Mouse (Mus musculus) thymus, postnatal 0 days (tissue): ENCODE results near the gene Padi3. TPM values are rescaled to one million over a fixed set of nuclear protein-coding genes. Genes with fewer than 3 reads are reported as not detected.

Experiments used
- DNase-seq: peaks from one replicate; pipeline ENCODE4 v3.0.0-alpha.2; 2015; ENCODE audit warnings: low spot score
- polyA plus RNA-seq: library from polyadenylated mRNA; unstranded; fragments of >200 nt; fragmentation: Nextera tagmentation; extraction: Ambion mirVana; gene quantifications from 2 replicates; pipeline ENCODE4 v1.2.1, GENCODE M21; 2015

Padi3 gene
- polyA plus RNA-seq, 1 experiment from 2014 or later: 1.5 TPM

GRCm38 (mm10) chr4:140780507-140780906 lies 29.9 kb downstream of the Padi3 start:
- DNase-seq: no peak

- DNase-seq: no peak
These were observed 30.5 kb downstream of the Padi3 start for GRCm38 (mm10) chr4:140779803-140780397.

GRCm38 (mm10) chr4:140776623-140777022 lies 33.8 kb downstream of the Padi3 start:
- no peak for DNase-seq

GRCm38 (mm10) chr4:140775876-140776275 lies 34.6 kb downstream of the Padi3 start:
- DNase-seq: peak; percentile 70

GRCm38 (mm10) chr4:140774893-140775292 lies 35.6 kb downstream of the Padi3 start:
- peak; percentile 59 for DNase-seq

GRCm38 (mm10) chr4:140774025-140774800 lies 36.2 kb downstream of the Padi3 start, which contains the start of gene Padi4:
Padi4 (minus strand) TSS chr4:140774236.
- DNase-seq: no peak

GRCm38 (mm10) chr4:140771091-140771490 lies 39.4 kb downstream of the Padi3 start:
- no peak for DNase-seq

GRCm38 (mm10) chr4:140770433-140770832 lies 40.0 kb downstream of the Padi3 start:
- no peak for DNase-seq

GRCm38 (mm10) chr4:140768973-140769372 lies 41.5 kb downstream of the Padi3 start:
- DNase-seq: no peak

GRCm38 (mm10) chr4:140765936-140766335 lies 44.5 kb downstream of the Padi3 start:
- no peak for DNase-seq

GRCm38 (mm10) chr4:140763158-140763557 lies 47.3 kb downstream of the Padi3 start:
- peak; percentile 81 for DNase-seq

- no peak for DNase-seq
These were observed 48.8 kb downstream of the Padi3 start for GRCm38 (mm10) chr4:140761601-140762000.

GRCm38 (mm10) chr4:140755811-140756210 lies 54.6 kb downstream of the Padi3 start:
- no peak for DNase-seq

- peak; percentile 68 for DNase-seq
These were observed 57.1 kb downstream of the Padi3 start for GRCm38 (mm10) chr4:140753366-140753765.

GRCm38 (mm10) chr4:140750328-140750727 lies 60.1 kb downstream of the Padi3 start:
- DNase-seq: peak; percentile 91

GRCm38 (mm10) chr4:140747978-140748377 lies 62.5 kb downstream of the Padi3 start:
- DNase-seq: no peak

- peak; percentile 82 for DNase-seq
These were observed 65.8 kb downstream of the Padi3 start for GRCm38 (mm10) chr4:140744654-140745053.

GRCm38 (mm10) chr4:140743086-140743485 lies 67.4 kb downstream of the Padi3 start:
- DNase-seq: no peak

GRCm38 (mm10) chr4:140742543-140742942 lies 67.9 kb downstream of the Padi3 start, which contains the start of gene Padi6:
Padi6 (minus strand) TSS chr4:140742643.
- DNase-seq: no peak

GRCm38 (mm10) chr4:140741401-140741800 lies 69.0 kb downstream of the Padi3 start:
- DNase-seq: peak; percentile 23

GRCm38 (mm10) chr4:140740655-140741054 lies 69.8 kb downstream of the Padi3 start:
- DNase-seq: no peak
